Mouse (Mus musculus): ENCODE measurements at regions not wholly inside any gene's neighbourhood (a gene's known extent, or its start where the extent isn't known, plus 50 kb on each side); places are given as distances from the start of the nearest gene placed in this dataset.
"Not testable (repeated sequence)": the region's sequence is repeated elsewhere in the genome, so short reads cannot be mapped to it uniquely, and the experiment has no call there.

GRCm38 (mm10) chr11:111966401-111966800 lies 815.6 kb upstream of the Sox9 start:
- no peak for ATAC-seq (ENCODE audit: extremely low read depth, insufficient number of reproducible peaks, low FRiP score, poor library complexity, severe bottlenecking)

GRCm38 (mm10) chr11:111971001-111971400 lies 811.0 kb upstream of the Sox9 start:
- ATAC-seq (ENCODE audit: extremely low read depth, insufficient number of reproducible peaks, low FRiP score, poor library complexity, severe bottlenecking), result no peak

DNA sequence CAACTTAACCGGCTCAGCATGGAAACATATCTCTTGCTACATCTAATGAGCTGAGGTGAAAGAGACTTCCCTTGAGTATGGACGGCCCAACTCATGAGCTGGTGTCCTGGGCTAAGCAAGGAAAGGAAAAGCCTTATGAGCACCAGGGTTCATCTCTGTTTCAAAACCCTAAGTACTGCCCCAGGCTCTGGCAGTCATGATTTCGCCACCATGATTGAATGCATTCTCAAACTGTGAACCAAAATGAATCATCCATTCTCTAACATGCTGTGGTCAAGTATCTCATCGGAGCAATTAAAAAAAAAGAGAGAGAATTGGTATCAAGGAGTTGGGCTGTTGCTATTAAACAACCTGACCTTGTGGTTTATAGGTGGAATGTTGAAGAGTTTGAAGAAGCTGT lies 803.4 kb upstream of the Sox9 start:
- no peak for ATAC-seq (ENCODE audit: extremely low read depth, insufficient number of reproducible peaks, low FRiP score, poor library complexity, severe bottlenecking)

DNA sequence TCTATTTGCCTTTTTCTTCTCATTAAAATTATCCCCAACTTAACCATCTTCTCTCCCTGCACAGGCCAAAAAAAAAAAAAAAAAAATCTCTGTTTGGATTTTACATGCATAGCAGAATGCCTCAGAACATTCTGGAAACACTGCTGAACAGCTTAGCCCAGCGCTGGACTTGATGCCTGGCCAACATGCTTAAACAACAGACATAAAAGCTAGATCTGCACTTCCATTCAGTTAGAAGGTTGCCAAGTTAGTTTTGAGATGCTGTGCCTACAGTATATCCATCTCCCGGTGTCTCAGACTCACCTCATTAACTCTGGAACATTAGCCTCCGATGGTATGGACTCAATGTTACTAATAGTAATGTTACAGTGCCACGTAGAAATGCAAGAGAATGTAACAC lies 785.6 kb upstream of the Sox9 start:
- no peak for ATAC-seq (ENCODE audit: extremely low read depth, insufficient number of reproducible peaks, low FRiP score, poor library complexity, severe bottlenecking)

DNA sequence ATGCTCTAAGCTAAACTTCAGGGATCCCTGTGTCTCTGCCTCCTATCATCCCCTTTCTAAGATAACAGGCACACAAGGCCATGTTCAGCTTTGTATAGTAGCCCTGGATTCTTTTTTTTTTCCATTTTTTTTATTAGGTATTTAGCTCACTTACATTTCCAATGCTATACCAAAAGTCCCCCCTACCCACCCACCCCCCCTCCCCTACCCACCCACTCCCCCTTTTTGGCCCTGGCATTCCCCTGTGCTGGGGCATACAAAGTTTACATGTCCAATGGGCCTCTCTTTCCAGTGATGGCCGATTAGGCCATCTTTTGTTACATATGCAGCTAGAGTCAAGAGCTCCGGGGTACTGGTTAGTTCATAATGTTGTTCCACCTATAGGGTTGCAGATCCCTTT lies 771.2 kb upstream of the Sox9 start:
- ATAC-seq (ENCODE audit: extremely low read depth, insufficient number of reproducible peaks, low FRiP score, poor library complexity, severe bottlenecking), result not testable (repeated sequence)

DNA sequence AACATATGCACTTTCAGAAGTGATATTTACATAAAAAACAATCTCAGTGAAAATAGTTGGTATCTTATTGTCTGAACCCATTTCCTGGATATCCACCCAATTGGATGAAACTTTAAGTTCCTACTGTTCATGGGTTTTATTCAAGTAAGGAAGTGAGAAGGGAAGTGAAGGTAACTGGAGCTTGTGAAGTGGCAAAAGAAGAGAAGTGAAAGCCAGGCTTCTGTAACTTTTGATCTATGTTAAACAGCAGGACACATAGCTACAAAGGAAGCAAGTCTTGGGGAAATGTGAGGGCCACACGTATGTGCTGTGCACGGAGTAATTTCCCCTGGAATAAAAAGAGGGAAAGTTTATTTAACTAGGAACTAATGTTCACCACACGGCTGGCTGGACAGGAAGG lies 764.1 kb upstream of the Sox9 start:
- ATAC-seq (ENCODE audit: extremely low read depth, insufficient number of reproducible peaks, low FRiP score, poor library complexity, severe bottlenecking), result no peak

DNA sequence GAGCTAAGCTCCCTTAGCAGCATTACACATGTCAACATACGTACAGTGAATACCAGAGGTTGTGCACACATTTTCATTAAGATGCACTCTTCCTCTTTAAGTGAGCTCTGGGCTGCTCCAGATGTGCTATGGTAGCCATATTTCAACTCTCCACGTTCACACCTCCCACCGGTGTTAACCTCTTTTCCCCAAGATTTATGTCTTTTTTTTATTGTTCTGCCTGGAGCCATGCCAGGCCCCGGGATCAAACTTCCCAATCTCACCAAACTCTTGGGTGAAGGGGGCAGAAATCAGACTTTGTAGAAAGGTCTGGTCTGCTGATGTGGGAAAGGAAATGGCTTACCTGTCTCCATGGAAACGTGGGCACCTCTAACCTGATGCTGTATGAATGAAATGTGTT lies 754.0 kb upstream of the Sox9 start:
- ATAC-seq (ENCODE audit: extremely low read depth, insufficient number of reproducible peaks, low FRiP score, poor library complexity, severe bottlenecking), result no peak

DNA sequence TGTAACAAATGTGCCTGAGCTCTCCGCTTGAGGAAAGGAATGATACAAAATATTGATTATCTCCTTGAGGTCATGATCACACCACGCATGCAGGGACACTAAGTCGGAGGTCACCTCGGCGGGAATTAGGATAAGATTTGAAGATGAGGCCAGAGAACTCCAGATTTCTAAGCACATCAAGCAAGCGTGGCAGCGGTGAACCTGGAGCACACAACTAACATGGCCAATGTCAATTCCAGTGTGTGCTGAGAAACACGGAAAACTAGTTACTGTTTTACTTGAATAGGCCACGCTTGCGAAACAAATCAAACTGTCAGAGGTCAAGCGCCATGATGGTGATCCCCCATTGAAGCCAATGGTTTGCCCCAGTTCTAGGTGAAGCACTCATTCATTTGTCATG lies 743.3 kb upstream of the Sox9 start:
- ATAC-seq (ENCODE audit: extremely low read depth, insufficient number of reproducible peaks, low FRiP score, poor library complexity, severe bottlenecking), result no peak

- ATAC-seq (ENCODE audit: extremely low read depth, insufficient number of reproducible peaks, low FRiP score, poor library complexity, severe bottlenecking), result no peak
Measured at GRCm38 (mm10) chr11:112044455-112044854, 737.6 kb upstream of the Sox9 start.

GRCm38 (mm10) chr11:112045353-112045752 lies 736.7 kb upstream of the Sox9 start:
- ATAC-seq (ENCODE audit: extremely low read depth, insufficient number of reproducible peaks, low FRiP score, poor library complexity, severe bottlenecking), result no peak

- ATAC-seq (ENCODE audit: extremely low read depth, insufficient number of reproducible peaks, low FRiP score, poor library complexity, severe bottlenecking), result no peak
Measured at GRCm38 (mm10) chr11:112050362-112050761, 731.7 kb upstream of the Sox9 start.

DNA sequence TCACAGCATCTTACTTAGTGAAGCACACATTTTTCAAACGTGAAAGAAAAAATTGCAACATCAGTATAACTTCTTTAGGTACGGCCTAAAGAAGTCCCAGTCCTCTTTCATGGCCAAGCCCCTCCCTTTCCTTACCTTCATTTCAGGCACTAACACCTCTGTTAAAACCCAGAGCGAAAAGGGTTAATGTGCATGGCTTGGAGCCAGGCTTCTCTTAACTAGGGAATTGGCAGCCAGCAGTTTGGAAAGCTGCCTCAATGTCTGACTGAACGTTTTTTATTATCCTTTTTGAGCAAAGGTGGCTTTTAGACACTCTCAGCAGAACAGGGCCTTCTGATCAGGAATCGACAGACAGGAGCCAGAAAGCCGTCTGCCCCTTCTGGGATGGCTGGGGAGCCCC lies 726.4 kb upstream of the Sox9 start:
- no peak for ATAC-seq (ENCODE audit: extremely low read depth, insufficient number of reproducible peaks, low FRiP score, poor library complexity, severe bottlenecking)

DNA sequence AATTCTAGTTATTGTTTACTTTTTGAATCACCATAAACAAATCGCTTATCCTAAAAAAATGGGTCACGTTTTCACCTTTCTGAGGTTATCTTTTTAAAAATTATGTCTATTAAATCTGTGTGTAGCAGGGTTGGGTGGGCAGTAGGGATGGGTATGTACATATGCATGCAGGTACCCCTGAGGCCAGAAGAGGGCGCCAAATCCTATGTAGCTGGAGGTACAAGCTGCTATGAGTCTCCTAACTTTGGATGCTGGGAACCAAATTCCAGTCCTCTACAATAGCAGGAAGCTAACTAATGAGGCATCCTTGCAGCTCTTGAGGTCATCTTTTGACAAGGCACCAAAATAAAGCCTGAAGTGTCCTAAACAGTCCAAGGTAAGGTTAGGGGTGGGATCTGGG lies 714.8 kb upstream of the Sox9 start:
- ATAC-seq (ENCODE audit: extremely low read depth, insufficient number of reproducible peaks, low FRiP score, poor library complexity, severe bottlenecking), result no peak

- ATAC-seq (ENCODE audit: extremely low read depth, insufficient number of reproducible peaks, low FRiP score, poor library complexity, severe bottlenecking), result no peak
Measured at GRCm38 (mm10) chr11:112068821-112069220, 713.2 kb upstream of the Sox9 start.

GRCm38 (mm10) chr11:112071571-112071970 lies 710.5 kb upstream of the Sox9 start:
- no peak for ATAC-seq (ENCODE audit: extremely low read depth, insufficient number of reproducible peaks, low FRiP score, poor library complexity, severe bottlenecking)

GRCm38 (mm10) chr11:112081386-112081785 lies 700.6 kb upstream of the Sox9 start:
- no peak for ATAC-seq (ENCODE audit: extremely low read depth, insufficient number of reproducible peaks, low FRiP score, poor library complexity, severe bottlenecking)

DNA sequence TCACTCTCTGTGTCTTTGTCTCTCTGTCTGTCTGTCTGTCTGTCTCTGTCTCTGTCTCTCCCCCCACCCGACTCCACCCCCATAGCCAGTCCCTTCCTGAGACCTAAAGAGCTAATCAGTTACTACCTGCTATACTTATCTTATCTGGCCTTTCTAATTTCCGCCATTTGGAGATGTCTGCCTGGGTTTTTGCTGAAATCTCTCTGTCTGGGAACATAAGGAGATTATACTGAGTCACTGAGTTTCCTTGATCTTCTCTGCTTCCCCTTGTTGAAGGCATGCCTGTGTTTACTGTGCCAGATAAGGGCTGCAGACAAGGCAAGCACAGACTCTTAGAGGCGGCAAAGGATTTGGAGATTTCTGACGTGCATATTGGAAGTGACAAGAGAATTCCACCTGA lies 699.0 kb upstream of the Sox9 start:
- no peak for ATAC-seq (ENCODE audit: extremely low read depth, insufficient number of reproducible peaks, low FRiP score, poor library complexity, severe bottlenecking)

GRCm38 (mm10) chr11:112092168-112092567 lies 689.9 kb upstream of the Sox9 start:
- ATAC-seq (ENCODE audit: extremely low read depth, insufficient number of reproducible peaks, low FRiP score, poor library complexity, severe bottlenecking), result no peak

DNA sequence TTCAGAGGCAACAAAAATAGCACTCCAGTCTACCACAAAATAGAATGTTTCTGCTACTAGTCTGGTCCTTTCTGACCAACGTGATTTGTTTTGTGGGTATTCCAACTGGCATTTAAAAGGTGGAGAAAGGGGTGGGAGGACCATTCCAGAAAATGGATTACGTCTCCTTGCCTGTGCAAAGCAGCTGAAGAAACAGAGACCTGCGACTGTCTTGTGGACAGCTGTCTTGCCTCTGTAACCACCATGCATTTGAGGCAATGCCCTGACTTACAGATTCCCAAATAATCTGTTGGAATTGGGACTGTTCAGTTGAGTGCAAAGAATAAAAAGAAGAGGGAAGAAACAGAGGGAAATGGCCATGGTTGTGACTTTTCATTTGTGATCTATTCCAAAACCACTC lies 687.0 kb upstream of the Sox9 start:
- no peak for ATAC-seq (ENCODE audit: extremely low read depth, insufficient number of reproducible peaks, low FRiP score, poor library complexity, severe bottlenecking)

DNA sequence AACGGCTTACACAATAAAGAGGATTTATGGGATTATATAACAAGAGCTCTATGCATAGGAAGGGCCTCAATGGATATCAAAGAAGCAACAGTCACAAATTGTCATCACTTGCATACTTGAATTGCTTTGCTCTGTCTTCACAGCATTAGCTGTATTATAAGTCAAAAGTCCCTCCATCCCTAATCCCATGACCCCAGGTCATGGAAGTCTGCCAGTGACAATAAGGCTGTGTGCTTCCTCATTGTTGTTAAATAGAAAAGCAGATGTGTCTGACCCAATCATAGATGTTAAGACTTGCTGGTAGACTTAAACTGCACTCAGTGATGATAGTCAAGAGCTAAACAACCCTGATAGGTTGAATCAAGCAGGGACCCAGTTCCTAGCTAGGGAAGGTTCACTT lies 683.9 kb upstream of the Sox9 start:
- no peak for ATAC-seq (ENCODE audit: extremely low read depth, insufficient number of reproducible peaks, low FRiP score, poor library complexity, severe bottlenecking)

DNA sequence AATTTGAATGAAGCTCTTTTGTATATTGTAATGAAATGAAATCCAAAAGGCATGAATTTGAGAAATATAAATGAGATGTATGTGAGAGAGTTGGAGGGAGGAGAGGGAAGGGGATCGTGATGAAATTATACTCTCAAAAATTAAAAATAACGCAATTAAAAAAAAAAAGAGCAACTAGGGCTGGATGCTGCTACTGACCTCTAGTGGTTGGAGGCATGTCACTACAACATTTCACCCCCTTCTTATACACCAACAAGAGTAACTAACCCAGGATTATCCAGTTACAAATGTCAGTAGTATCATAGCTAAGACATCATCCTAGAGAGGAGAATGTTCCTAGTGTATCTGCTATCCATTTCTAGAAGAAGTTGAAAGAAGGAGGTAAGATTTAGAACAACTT lies 678.8 kb upstream of the Sox9 start:
- 0 out of 2 replicates have a peak, but pooled peaks have one; percentile 36 for ATAC-seq (ENCODE audit: extremely low read depth, insufficient number of reproducible peaks, low FRiP score, poor library complexity, severe bottlenecking)

DNA sequence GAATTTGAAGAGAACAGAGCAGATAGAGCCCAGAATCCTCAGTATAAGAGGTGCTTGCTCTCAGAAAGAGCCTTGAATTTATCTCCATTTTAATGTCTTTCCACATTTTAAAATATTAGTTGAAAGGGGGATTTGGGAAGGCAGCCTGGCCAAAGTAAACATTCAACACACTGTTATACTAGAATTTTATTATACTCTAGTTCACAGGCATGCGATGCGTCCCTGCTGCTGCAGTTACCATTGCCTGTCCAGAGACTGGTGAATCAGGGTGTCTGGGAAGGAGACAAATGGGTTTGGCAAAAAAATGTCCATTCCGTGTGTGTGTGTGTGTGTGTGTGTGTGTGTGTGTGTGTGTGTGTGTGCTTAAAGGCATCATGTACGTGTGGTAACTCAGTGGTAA lies 675.1 kb upstream of the Sox9 start:
- no peak for ATAC-seq (ENCODE audit: extremely low read depth, insufficient number of reproducible peaks, low FRiP score, poor library complexity, severe bottlenecking)

All from neutrophil, adult 5-6 weeks (primary cell).